Mouse (Mus musculus) retina, postnatal 7 days (tissue): ENCODE measurements around the gene Ccser1.

Experiments used
- DNase-seq: peaks from one replicate; pipeline ENCODE4 v3.0.0-alpha.2; 2012; ENCODE audit warnings: low read depth, low spot score

Gene Ccser1

GRCm38 (mm10) chr6:61431726-61431984 lies 251.5 kb downstream of the Ccser1 start:
- DNase-seq = no peak

DNA sequence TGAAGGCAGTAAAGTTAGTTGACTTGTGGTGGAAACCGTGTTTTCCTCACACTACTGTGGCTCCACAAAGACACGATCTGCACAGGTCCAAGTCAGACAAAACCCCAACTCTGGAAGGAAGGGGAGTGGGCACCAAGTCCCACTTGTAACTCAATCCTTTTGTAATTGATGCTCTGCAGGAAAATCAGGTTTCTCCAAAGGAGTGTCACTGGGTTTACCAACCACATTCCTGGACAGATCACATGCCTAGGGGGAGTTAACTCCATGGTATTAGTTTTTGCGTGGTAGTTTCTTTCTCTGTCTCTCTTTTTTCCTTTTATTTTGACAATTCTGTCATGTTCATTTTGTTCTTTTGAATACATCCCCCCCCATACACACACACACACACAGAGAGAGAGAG lies 252.0 kb downstream of the Ccser1 start:
- no peak for DNase-seq

DNA sequence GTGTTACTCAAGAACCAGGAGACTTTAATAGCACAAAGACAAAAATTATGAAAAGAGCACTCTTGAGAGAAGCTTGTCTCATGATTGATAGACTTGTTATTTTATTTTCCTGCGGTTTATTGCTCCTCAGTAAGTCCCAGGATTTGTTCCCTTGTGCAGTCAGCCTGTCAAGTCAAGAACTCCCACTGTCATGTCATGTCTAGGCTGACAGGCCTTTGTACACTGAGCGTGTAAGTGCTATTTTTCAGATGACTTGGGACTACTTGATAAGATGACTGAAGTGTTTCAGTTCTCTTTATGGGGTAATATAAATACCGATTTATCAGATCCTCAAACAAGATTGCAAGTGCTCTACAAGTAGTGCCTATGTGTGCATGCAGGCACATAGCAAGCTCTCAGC lies 252.6 kb downstream of the Ccser1 start:
- no peak for DNase-seq

DNA sequence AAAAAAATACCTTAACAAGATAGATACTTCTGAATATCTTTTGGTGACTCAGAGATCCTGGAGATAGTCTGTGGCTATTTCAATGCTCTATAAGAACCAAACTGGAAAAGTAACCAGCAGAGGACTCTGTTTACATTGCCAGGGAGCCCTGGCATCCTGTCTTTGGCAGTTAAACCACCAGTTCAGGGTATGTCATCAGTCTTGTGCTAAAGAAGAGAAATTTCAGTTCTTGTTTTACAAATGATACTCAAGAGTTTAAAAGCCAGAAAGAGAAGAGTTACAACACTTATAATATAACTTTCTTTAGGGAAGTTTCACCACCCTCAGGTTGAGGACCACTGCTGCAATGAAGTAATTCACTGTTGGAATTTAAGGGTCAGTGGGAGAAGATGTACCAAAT lies 258.0 kb downstream of the Ccser1 start:
- DNase-seq = no peak

- no peak for DNase-seq
Observed at GRCm38 (mm10) chr6:61471371-61472152, 291.4 kb downstream of the Ccser1 start.

DNA sequence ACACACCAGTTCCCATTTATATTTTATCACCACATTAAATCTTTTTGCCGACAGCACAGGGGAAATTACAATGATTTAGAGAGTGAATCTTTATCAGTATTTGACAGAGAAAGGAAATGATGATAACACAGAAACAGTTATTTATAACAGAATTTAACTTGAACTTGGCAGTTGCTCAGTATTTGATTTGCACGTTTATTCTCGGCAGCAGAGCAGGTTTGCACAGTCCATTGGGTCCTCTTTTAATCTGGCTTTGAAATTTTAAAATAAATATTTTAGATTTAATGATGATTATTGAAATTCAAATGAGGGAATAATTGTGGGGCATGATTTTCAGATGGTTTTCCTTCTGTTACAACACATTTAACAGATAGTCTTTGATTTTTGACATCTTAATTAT lies 305.2 kb downstream of the Ccser1 start:
- no peak for DNase-seq

DNA sequence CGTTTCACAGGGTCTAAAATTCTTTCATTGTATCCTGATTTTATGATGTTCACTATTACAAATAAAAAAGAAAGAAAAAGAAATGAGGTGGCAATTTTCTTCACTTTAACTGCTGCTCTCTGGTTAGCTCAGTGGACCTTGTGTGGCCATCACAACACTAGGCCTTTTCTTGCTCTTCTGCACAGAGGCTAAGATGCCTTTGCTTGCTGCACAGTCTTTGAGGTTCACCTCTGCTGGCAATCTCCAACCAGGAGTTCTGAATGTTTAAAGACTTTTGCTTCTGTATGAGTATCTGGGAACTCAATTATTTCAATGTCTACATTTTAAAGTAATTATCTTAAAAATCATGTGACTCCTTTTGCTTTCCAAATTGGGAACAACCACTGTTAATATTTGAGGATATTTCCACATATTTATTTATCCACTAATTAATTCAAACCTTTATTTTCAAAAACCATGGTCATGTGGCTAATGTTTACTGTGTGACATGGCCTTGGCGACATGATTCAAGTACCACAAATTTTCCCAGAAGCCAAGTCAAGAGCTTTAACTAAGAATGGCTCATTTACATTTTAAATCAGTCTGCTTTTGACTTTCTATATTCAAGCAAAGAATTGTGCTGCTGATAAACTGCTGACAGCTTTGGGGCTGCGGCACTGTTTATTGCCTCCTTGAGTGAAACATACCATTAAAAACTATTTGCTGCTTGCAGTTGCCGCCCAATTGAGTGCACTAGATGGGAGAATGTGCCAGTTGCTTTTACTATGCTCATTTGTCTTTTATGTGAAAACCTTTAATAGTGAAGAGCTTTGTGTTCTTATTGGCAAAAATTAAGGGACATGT lies 312.1 kb downstream of the Ccser1 start:
- no peak for DNase-seq

DNA sequence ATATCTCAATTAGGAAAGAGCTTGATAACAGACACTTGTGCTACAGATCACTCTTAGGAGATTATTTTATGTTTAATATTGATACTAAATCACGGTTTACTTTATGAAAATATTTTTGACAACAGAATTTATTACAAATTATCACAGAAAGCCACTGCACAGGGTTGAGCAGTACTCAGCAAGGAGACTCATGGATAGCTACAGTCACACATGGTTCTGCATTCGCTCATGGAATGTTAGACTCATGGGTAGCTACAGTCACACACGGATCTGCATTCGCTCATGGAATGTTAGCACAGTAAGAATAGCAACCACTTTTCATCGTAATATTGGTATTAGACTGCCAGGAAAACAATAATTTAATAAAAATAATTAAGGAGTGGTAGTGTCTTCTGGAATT lies 313.3 kb downstream of the Ccser1 start:
- no peak for DNase-seq

GRCm38 (mm10) chr6:61515310-61515709 lies 335.2 kb downstream of the Ccser1 start:
- DNase-seq = no peak

DNA sequence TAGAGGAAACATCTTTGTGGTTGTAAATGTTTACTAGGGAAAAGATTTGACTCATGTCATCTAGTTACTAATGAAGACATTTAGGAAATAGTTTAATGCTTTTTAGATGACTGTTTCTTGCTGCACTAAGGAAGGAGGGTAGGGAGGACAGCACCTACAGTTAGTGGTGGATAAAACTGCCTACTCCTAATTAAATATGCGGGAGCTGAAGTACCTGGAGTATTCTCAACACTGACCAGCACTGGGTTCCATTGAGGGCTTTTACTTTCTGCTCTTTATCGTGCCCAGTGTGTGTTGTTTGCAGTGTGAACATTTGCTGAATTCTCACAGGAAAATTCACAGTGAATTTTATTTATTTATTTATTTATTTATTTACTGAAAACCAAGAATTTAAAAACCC lies 341.5 kb downstream of the Ccser1 start:
- DNase-seq = no peak

DNA sequence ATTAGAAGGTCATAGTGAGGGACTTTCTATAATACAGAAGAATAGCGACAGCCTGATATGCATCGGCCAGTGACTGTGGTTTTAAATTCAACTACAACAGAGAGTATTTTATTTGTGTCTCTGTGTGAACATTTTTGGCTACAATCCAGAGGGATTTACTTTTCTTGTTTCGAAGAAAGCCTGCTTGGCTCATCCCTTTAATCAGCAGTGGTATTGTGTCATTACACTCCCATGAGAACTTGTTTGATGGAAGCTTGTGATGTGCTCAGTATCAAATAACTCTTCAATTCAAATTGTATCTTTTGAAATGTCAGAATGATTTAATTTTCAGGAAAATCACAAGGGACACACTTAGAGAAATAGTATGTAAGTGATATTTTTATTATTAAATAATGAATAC lies 342.0 kb downstream of the Ccser1 start:
- DNase-seq = no peak

GRCm38 (mm10) chr6:61523748-61524493 lies 343.8 kb downstream of the Ccser1 start:
- DNase-seq = no peak

GRCm38 (mm10) chr6:61540732-61541131 lies 360.6 kb downstream of the Ccser1 start:
- DNase-seq = no peak

GRCm38 (mm10) chr6:61543459-61544044 lies 363.4 kb downstream of the Ccser1 start:
- no peak for DNase-seq

- no peak for DNase-seq
Observed at GRCm38 (mm10) chr6:61567551-61567950, 387.4 kb downstream of the Ccser1 start.

DNA sequence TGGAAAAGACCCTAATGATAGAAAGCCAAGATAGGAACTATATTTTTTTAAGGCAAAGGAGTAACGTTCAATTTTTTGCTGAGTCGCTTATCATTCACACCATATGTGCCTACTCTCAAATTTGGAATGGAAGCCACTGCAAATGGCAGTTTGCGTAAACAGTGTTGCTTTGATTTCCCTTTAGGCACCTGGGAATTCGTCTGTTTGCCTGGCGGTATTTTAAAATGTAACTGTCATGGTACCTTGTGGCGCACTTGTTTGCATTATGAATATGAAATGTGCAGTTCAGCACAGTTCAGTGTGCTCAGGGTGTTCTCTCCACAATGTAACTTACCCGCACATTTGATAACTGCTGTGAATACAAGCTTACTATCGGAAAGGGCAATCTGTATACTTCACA lies 387.8 kb downstream of the Ccser1 start:
- DNase-seq = no peak

- no peak for DNase-seq
Observed at GRCm38 (mm10) chr6:61581696-61582095, 401.6 kb downstream of the Ccser1 start.

DNA sequence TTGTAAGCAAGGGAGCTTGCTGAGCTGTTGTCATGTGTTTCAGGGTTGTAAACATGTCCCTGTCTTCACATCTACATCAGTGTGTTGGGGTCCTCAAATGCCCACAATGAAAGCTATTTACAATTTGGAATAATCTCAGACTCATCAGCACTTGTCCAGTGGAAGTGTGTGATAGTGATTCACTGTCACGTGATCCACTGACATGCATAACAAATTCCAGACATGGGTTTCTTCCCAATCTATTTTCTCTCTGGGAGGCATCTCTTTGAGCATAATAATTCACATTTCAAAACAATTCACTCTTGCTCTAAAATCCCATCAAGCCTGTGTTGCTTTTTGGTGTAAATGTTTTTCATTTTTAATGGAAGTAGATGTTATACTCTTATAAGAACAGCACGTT lies 408.9 kb downstream of the Ccser1 start:
- no peak for DNase-seq

- no peak for DNase-seq
Observed at GRCm38 (mm10) chr6:61601911-61602310, 421.8 kb downstream of the Ccser1 start.

GRCm38 (mm10) chr6:61614920-61615319 lies 434.8 kb downstream of the Ccser1 start:
- DNase-seq = no peak

DNA sequence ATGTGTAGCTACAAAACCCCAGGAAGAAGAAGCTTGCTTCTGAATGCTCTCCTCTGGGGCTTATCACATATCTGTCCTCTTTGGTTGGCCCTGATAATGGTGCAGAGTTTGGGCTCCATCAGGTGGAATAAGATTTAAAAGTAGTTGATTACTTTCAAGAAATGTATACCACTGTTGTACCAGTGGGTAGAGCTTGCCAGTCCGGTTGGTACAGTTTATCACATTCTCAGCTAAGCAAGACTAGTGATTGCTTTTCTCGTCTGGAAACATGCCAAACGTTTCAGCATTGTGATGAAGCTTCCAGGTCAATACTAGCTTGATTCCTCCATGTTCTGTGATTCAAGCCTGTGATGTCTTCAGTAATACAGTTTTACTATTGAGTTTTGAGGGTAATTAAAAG lies 441.6 kb downstream of the Ccser1 start:
- DNase-seq = no peak

GRCm38 (mm10) chr6:61661414-61661813 lies 481.3 kb downstream of the Ccser1 start:
- DNase-seq = no peak
